Mouse (Mus musculus) spleen, postnatal 10 days (tissue): ENCODE data around the gene Wnt3a.

Source experiments
- DNase-seq, 2 experiments: peaks; one replicate each; pipeline ENCODE4 v3.0.0; 2021 to 2022; ENCODE audit warnings: low spot score in 2 of 2

The Wnt3a gene

DNA sequence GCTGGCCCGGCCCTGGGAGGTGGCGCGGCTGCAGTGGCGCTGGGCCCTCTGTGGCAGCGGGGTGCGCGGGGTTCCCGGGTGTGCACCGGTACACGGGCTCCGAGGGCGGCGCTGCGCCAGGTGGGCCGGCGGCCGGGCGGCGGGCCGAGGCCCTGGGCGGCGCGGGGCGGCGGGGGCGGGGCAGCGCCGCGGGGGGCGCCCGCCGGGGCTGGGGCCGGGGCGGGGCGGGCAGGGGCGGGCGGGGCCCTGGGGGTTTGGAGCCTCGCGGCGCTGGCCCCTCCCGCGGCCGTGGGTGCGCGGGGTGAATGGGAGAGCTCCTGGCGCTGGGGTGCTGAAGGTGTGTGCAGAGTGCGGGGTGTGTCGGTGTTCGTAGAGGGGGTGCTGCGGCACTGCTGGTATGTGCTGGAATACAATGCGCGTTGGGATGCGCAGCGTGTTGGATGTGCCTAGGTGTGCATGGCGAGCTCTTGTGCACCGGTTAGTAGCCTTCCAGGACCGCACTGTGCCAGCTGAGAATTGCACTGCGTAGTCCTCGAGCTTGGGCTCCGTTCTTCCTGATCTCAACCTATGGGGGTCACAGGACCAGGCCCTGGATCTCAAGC, at the start of gene Wnt3a:
Gene Wnt3a (minus strand): TSS at position 51 of the 602 bp plus-strand sequence.
- DNase-seq: no peak

DNA sequence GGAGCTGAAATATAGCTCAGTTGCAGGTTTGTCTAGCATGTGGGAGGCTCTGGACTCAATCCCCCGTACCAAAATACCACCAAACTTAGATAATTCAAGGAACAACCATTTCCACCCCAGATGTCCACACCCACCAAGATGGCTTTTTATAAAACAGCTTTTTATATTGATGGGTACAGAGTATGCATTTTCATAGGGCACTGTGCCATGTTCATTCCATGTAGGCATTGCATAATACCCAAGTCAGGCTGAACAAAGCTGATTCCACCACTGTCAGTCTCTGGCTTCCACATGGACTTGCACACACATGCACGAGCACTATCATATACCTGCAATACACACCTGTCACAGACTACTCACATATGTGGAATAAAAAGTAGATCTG, 48.2 kb upstream of the Wnt3a start:
- DNase-seq: no peak

GRCm38 (mm10) chr11:59337955-59338735, 47.6 kb upstream of the Wnt3a start:
- DNase-seq: no peak

- no peak for DNase-seq
Observed at GRCm38 (mm10) chr11:59336381-59336780, 45.8 kb upstream of the Wnt3a start.

DNA sequence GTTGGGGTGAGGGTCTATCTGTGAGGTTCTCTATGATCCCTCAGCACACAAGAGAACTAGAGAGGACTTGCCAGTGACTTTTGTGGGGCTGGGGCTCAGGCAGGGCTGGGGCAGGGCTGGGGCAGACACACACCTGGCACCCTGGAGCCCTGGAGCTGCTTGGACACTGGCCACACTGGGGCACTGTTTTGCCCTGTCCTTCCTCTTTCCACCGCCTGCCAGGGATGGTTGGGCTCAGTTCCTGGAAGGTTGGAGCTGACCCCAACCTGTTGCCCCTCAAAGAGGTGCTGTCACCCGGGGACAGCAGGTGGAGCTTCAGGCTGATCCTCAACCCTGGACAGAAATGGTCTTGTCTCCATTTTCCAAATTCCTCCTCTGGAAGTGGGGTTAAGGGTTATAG, 45.4 kb upstream of the Wnt3a start:
- no peak for DNase-seq

DNA sequence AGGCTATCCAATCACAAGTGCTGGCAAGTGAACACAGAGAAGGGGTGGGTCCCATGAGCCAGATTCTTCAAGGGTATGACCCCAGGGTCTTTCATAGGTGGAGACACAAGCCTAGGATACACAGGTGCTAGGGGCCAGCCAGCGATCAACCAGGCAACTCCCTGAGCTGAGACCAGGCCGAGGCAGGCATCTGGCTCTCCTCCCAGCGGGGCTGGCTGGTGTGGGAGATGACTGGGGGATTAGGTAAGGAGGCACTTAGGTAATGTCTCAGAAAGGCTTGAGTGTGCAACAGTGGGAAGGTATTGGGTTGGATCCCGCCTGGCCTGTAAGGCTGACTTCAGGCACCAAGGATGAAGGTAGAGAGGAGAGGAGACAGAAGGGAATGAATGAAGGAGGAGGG, 44.6 kb upstream of the Wnt3a start:
- no peak for DNase-seq

- no peak for DNase-seq
Observed at GRCm38 (mm10) chr11:59332938-59333337, 42.4 kb upstream of the Wnt3a start.

DNA sequence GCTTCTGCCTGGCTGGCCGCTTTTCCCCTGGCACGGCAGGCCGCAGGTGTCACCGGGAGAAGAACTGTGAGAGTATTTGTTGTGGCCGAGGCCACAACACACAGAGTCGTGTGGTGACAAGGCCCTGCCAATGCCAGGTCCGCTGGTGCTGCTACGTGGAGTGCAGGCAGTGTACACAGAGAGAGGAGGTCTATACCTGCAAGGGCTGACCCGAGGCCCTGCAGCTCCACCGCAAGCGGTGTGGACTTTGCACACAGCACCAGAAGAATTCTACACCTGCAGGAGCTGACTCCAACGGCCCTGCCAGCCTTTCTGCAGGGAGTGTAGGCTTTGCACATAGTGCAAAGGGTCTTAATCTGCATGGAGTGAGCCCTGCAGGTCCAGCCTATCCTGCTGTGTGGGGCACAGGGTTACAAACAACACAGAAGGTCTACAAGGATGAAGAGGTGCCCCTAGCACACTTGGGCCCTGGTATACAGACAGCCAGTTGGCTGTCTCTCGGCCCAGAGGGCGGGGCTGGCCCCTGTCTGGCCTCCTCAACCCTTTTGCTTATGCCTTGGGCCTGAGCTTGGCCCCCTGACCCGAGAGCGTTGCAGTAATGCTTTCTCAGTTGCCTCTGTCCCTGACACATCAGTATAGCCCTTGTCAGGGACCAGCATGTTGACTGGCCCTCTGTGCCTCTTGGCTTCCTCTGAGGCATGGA, 40.8 kb upstream of the Wnt3a start:
- DNase-seq: no peak

DNA sequence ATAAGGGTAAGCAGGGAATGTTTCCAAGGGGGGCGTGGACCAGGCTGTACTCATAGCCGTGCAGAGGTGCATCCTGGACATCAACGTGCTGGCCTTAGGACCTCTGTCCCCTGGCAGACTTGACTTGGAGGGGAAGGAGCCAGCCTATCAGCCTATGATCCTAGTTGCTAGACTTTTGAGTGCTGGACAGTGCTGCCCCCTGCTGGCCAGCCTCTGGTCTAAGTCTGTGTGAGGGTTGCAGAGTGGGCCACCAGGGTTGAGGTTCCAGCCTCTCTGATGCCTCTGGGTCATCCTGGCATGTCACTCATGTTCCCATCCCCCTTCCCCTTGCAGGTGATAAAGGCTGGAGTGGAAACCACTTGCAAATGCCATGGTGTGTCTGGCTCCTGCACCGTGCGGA, 40.0 kb upstream of the Wnt3a start:
- DNase-seq: peak; percentile 46 to 77

GRCm38 (mm10) chr11:59329616-59330015, 39.1 kb upstream of the Wnt3a start:
- DNase-seq: no peak

DNA sequence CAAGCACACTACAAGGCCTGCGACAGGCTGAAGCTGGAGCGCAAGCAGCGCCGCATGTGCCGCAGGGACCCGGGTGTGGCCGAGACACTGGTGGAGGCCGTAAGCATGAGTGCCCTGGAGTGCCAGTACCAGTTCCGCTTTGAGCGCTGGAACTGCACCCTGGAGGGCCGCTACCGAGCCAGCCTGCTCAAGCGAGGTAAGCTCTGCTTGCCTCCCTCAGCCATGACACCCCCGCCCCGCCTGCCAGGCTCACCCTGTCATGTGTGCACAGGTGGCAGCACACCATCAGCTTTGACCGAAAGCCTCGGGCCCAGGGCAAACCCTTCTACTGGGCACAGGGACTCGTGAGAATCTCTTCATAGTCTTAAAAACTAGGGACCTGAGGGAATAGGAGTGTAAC, 37.1 kb upstream of the Wnt3a start:
- DNase-seq: no peak

- no peak for DNase-seq
Observed at GRCm38 (mm10) chr11:59324777-59325176, 34.2 kb upstream of the Wnt3a start.

DNA sequence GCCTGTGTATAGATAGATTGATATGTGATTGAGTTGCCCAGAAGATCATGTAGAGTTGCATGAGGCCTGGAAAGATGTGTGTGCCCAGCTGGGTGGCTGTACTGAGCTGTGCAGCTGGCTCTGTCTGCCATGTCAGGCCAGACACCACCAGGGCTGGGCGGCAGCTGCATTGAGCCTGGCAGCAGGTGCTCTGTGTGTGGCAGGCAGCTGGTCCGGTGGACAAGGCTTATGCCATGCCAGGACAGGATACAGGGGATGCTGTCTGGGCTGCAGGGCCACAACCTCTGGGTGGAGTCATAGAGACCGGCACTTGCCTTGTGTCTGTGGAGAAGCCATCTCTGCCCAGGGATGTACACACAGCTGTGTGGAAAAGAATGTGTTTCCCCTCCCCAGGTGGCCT, 32.4 kb upstream of the Wnt3a start:
- DNase-seq: no peak

DNA sequence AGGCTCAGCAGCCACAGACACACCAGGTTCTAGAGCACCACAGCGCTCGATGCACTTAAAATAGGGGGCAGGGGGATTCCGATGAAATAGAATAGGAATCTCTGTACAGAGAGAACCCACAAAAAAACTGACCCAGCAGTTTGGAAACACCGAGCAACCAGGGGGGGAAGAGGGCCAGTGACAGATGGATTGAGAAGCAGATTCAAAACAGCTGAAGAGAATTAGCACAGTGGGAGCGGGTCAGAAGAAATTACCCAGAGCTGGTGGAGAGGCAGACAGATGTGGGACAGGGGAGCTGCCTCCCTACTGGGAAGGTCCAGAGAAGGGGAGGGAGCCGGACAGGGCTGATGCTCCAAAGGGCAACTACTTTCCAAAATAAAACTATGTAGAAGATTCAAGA, 26.0 kb upstream of the Wnt3a start:
- no peak for DNase-seq

GRCm38 (mm10) chr11:59313944-59314343, 23.4 kb upstream of the Wnt3a start:
- DNase-seq: no peak

- no peak for DNase-seq
Observed at GRCm38 (mm10) chr11:59313029-59313811, 22.7 kb upstream of the Wnt3a start.

- DNase-seq: no peak
Observed at GRCm38 (mm10) chr11:59312501-59312900, 21.9 kb upstream of the Wnt3a start.

- no peak for DNase-seq
Observed at GRCm38 (mm10) chr11:59312060-59312459, 21.5 kb upstream of the Wnt3a start.

DNA sequence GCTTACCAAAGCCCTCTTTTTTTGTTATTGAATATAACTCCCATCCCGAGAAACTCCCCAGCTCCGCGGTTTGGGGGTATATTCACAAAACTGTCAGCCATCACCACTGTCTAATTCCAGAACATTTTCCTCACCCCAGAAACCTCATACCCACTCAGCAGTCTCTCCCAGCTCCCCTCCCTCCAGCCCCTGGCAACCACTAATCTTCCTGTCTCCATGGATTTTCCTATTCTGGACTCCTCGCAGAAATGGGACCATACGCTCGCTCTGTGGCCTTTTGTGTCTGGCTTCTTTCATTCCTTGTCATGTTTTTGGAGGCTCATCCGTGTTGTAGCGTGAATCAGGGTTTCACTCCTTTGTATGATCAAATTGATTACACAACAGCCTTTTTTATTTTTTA, 19.4 kb upstream of the Wnt3a start:
- no peak for DNase-seq

- no peak for DNase-seq
Observed at GRCm38 (mm10) chr11:59309106-59309805, 18.7 kb upstream of the Wnt3a start.

DNA sequence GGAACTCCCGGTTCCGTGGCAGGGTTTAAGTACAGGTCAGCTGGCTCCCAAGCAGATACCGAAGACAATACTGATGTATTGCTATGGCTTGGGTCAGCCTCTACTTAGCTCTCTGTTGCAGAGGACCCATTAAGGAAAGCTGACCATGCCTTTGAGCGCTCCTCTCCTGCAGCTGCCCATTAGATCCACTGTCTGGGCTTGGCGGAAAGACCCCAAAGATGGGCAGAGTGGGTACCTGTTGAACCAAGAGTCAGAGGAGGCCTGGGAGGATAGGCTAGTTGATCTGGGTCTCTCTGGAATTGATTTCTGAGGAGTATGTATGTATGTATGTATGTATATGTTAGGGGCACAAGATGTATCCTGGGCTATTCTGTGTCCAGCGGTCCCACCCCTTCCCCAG, 18.1 kb upstream of the Wnt3a start:
- DNase-seq: no peak

DNA sequence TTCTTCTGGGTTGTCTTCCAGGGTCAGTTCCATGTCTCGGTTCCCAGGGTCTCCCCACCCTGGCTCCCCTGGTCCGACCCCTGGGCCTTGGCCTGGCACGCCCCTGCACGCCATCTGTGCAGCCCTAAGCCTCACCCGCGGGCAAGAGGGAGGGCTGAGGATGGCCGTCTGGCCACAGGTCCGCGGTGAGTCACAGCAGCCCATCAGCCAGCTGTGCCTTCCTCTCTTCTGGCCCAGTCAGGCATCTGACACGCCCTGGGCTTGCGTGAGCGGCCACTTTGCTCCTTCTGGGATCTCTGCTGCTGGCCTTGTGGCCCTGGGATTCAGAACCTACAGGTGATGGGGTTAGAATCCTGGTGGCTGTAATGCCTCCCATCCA, 17.6 kb upstream of the Wnt3a start:
- no peak for DNase-seq
